Mouse (Mus musculus): Measurements from ENCODE around the gene Orai3. TPM values are rescaled to one million over a fixed set of nuclear protein-coding genes. Genes with fewer than 3 reads are reported as not detected.
"Not testable (repeated sequence)": the region's sequence is repeated elsewhere in the genome, so short reads cannot be mapped to it uniquely, and the experiment has no call there.

Orai3 gene
- polyA plus RNA-seq (2016; fragmentation: Nextera tagmentation; extraction: Ambion mirVana) = 15.2 and 15.4 TPM in 2 replicates

DNA sequence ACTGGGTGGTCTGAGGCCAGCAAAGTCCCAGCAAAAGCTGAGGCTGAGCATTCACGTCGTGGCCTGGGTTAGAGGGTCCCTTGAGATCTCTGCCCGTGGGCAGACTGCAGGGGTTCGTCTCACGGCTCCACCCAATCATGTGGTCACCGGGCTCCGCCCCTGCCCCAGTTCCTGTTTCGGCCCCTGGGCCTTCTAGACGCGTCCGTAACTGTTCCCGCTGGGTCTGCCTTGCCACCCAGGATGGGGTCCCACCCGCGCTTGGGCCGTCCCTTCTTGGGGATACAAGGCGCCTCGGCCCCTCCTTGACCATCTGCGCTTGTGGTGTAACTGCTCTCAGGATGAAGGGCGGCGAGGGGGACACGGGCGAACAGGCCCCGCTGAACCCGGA lies at the start of gene Orai3:
Orai3 (plus strand) TSS at position 165 of the 388 bp plus-strand sequence.
- Histone ChIP-seq H3K27me3 (no peaks in the 10 kb centered on the region), H3K9ac (replicated peaks) (peak within 1 kb of the TSS; percentile 86), H3K9me3 (no peaks in the 10 kb centered on the region), H3K27ac (peak within 1 kb of the TSS; percentile 96), H3K4me1 (replicated peaks) (peaks cover 36% of the 10 kb centered on the region), H3K4me2 (peak within 1 kb of the TSS; percentile 92), H3K4me3 (replicated peaks) (peak within 1 kb of the TSS; percentile 67), H3K36me3 (peaks cover 39% of the 10 kb centered on the region)
- ATAC-seq (ENCODE audit: insufficient number of reproducible peaks, insufficient read depth, low FRiP score, low TSS enrichment, low read depth) = peak; percentile 63
- under 1% methylated on average over 24 of the region's 24 CpGs for WGBS

GRCm38 (mm10) chr7:127725490-127725889 lies 44.1 kb upstream of the Orai3 start:
- ATAC-seq (ENCODE audit: insufficient number of reproducible peaks, insufficient read depth, low FRiP score, low TSS enrichment, low read depth) = no peak
- H3K36me3 ChIP-seq = no peaks in the 10 kb centered on the region
- WGBS = 32% methylated on average over 2 of the region's 2 CpGs

GRCm38 (mm10) chr7:127725924-127726323 lies 43.7 kb upstream of the Orai3 start:
- H3K36me3 ChIP-seq = no peaks in the 10 kb centered on the region
- no peaks in the 10 kb centered on the region for H3K9me3 ChIP-seq
- 55% methylated on average over 6 of the region's 6 CpGs for WGBS
- no peak overlapping the region for H3K27ac ChIP-seq
- no peak overlapping the region for H3K9ac ChIP-seq (replicated peaks)
- no peaks in the 10 kb centered on the region; the same call in 1 of the 2 replicates for H3K27me3 ChIP-seq
- H3K4me1 ChIP-seq (replicated peaks) = no peaks in the 10 kb centered on the region
- ATAC-seq (ENCODE audit: insufficient number of reproducible peaks, insufficient read depth, low FRiP score, low TSS enrichment, low read depth) = no peak
- no peak overlapping the region for H3K4me3 ChIP-seq (replicated peaks)
- H3K4me2 ChIP-seq = no peak overlapping the region

More at GRCm38 (mm10) chr7:127725490-127725889, 44.1 kb upstream of the Orai3 start:
- Histone ChIP-seq H3K4me3 (replicated peaks) (no peak overlapping the region), H3K9me3 (no peaks in the 10 kb centered on the region), H3K27me3 (no peaks in the 10 kb centered on the region; the same call in 1 of the 2 replicates), H3K4me1 (replicated peaks) (no peaks in the 10 kb centered on the region), H3K27ac (no peak overlapping the region), H3K4me2 (no peak overlapping the region), H3K9ac (replicated peaks) (no peak overlapping the region)

GRCm38 (mm10) chr7:127727898-127728297 lies 41.7 kb upstream of the Orai3 start:
- H3K4me3 ChIP-seq (replicated peaks) = no peak overlapping the region
- H3K4me1 ChIP-seq (replicated peaks) = no peaks in the 10 kb centered on the region
- no peaks in the 10 kb centered on the region for H3K9me3 ChIP-seq
- H3K27me3 ChIP-seq = no peaks in the 10 kb centered on the region; the same call in 1 of the 2 replicates
- 86% methylated on average over 7 of the region's 7 CpGs for WGBS
- no peak overlapping the region for H3K4me2 ChIP-seq
- no peak for ATAC-seq (ENCODE audit: insufficient number of reproducible peaks, insufficient read depth, low FRiP score, low TSS enrichment, low read depth)
- H3K36me3 ChIP-seq = no peaks in the 10 kb centered on the region
- no peak overlapping the region for H3K27ac ChIP-seq
- no peak overlapping the region for H3K9ac ChIP-seq (replicated peaks)

- Histone ChIP-seq H3K36me3 (no peaks in the 10 kb centered on the region), H3K27me3 (no peaks in the 10 kb centered on the region; the same call in 1 of the 2 replicates), H3K27ac (no peak overlapping the region), H3K9me3 (no peaks in the 10 kb centered on the region), H3K4me2 (no peak overlapping the region), H3K4me3 (replicated peaks) (no peak overlapping the region), H3K9ac (replicated peaks) (no peak overlapping the region), H3K4me1 (replicated peaks) (no peaks in the 10 kb centered on the region)
- no peak for ATAC-seq (ENCODE audit: insufficient number of reproducible peaks, insufficient read depth, low FRiP score, low TSS enrichment, low read depth)
- WGBS = 70% methylated on average over 4 of the region's 4 CpGs
These were observed 39.4 kb upstream of the Orai3 start for GRCm38 (mm10) chr7:127730170-127730569.

GRCm38 (mm10) chr7:127732066-127732465 lies 37.5 kb upstream of the Orai3 start, which contains the start of gene Ctf2:
Ctf2 (minus strand) TSS chr7:127732166.
- WGBS = 100% methylated on average over 1 of the region's 5 CpGs
- H3K4me1 ChIP-seq (replicated peaks); ATAC-seq (ENCODE audit: insufficient number of reproducible peaks, insufficient read depth, low FRiP score, low TSS enrichment, low read depth); H3K4me2 ChIP-seq; H3K27me3 ChIP-seq; H3K4me3 ChIP-seq (replicated peaks); H3K36me3 ChIP-seq; H3K27ac ChIP-seq; H3K9me3 ChIP-seq; H3K9ac ChIP-seq (replicated peaks): not testable (repeated sequence)

- 1% methylated on average over 26 of the region's 26 CpGs for WGBS
- Histone ChIP-seq H3K4me1 (replicated peaks) (peaks cover 19% of the 10 kb centered on the region), H3K4me3 (replicated peaks) (peak within 1 kb of the TSS; percentile 92), H3K27ac (peak within 1 kb of the TSS; percentile 93), H3K9me3 (no peaks in the 10 kb centered on the region), H3K36me3 (peaks cover 17% of the 10 kb centered on the region), H3K9ac (replicated peaks) (peak within 1 kb of the TSS; percentile 92), H3K4me2 (peak within 1 kb of the TSS; percentile 74), H3K27me3 (no peaks in the 10 kb centered on the region)
- no peak for ATAC-seq (ENCODE audit: insufficient number of reproducible peaks, insufficient read depth, low FRiP score, low TSS enrichment, low read depth)
These were observed 25.1 kb upstream of the Orai3 start, which contains the start of gene Fbxl19 for GRCm38 (mm10) chr7:127744366-127745045. Fbxl19 (plus strand) TSS chr7:127744543.

DNA sequence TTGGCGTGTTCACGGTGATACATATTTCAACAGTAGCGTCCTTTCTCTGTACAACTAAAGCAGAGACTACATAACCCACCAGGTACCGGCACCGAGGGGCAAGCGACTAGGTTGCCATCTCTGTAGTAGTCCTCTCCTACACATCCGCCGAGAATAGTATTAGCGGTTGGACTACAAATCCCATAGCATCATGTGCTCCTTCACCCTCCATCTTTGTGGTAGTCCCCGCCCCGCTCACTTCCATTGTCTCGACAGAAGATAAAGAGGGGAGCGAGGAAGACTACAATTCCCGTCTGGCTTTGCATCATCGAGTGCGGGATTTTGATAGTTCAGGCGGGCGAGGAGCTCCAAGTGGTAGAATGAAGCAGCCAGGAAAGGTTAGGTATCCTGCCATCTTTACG lies 24.4 kb upstream of the Orai3 start:
- peak overlapping the region; percentile 93 for H3K27ac ChIP-seq
- H3K4me3 ChIP-seq (replicated peaks) = peak overlapping the region; percentile 92
- no peaks in the 10 kb centered on the region for H3K27me3 ChIP-seq
- H3K9me3 ChIP-seq = no peaks in the 10 kb centered on the region
- peaks cover 19% of the 10 kb centered on the region for H3K4me1 ChIP-seq (replicated peaks)
- peak overlapping the region; percentile 74 for H3K4me2 ChIP-seq
- peak; percentile 84 for ATAC-seq (ENCODE audit: insufficient number of reproducible peaks, insufficient read depth, low FRiP score, low TSS enrichment, low read depth)
- peak overlapping the region; percentile 92 for H3K9ac ChIP-seq (replicated peaks)
- WGBS = under 1% methylated on average over 19 of the region's 19 CpGs
- H3K36me3 ChIP-seq = peaks cover 24% of the 10 kb centered on the region

GRCm38 (mm10) chr7:127745652-127746493 lies 23.7 kb upstream of the Orai3 start:
- Histone ChIP-seq H3K27me3 (no peaks in the 10 kb centered on the region), H3K9ac (replicated peaks) (peak overlapping the region; percentile 92), H3K27ac (peak overlapping the region; percentile 93), H3K4me2 (peak overlapping the region; percentile 74), H3K9me3 (no peaks in the 10 kb centered on the region), H3K4me1 (replicated peaks) (peaks cover 19% of the 10 kb centered on the region), H3K36me3 (peaks cover 30% of the 10 kb centered on the region), H3K4me3 (replicated peaks) (peak overlapping the region; percentile 92)
- peak; percentile 90 for ATAC-seq (ENCODE audit: insufficient number of reproducible peaks, insufficient read depth, low FRiP score, low TSS enrichment, low read depth)
- WGBS = 0% methylated on average over 39 of the region's 39 CpGs

- no peaks in the 10 kb centered on the region for H3K27me3 ChIP-seq
- peak; percentile 2; the same call in 1 of the 2 replicates for ATAC-seq (ENCODE audit: insufficient number of reproducible peaks, insufficient read depth, low FRiP score, low TSS enrichment, low read depth)
- H3K4me3 ChIP-seq (replicated peaks) = peak overlapping the region; percentile 92
- peak overlapping the region; percentile 93 for H3K27ac ChIP-seq
- H3K9ac ChIP-seq (replicated peaks) = peak overlapping the region; percentile 92
- peak overlapping the region; percentile 74 for H3K4me2 ChIP-seq
- H3K9me3 ChIP-seq = no peaks in the 10 kb centered on the region
- WGBS = under 1% methylated on average over 43 of the region's 62 CpGs
- peaks cover 19% of the 10 kb centered on the region for H3K4me1 ChIP-seq (replicated peaks)
- peaks cover 40% of the 10 kb centered on the region for H3K36me3 ChIP-seq
These were observed 22.8 kb upstream of the Orai3 start for GRCm38 (mm10) chr7:127746494-127747491.
